Mouse (Mus musculus) lung, postnatal 0 days (tissue): ENCODE data around the gene C130050O18Rik. TPM values are rescaled to one million over a fixed set of nuclear protein-coding genes. Genes with fewer than 3 reads are reported as not detected.

Experiments used
- ATAC-seq: fragments of 200-750 bp; cut with Nextera tagmentation; 2 replicates; pipeline ENCODE4 v1.8.0; 2017; ENCODE audit warnings: moderate library complexity
- DNase-seq: peaks from one replicate; pipeline ENCODE4 v3.0.0-alpha.2; 2016; ENCODE audit warnings: low spot score
- H3K27ac ChIP-seq: fragments of 300-500 bp; sonication (generic); 2 replicates; pipeline ENCODE4 v1.5.1; 2014; ENCODE audit warnings: antibody characterized with exemption, mild to moderate bottlenecking, low read length, mixed read lengths
- H3K27me3 ChIP-seq: fragments of 300-500 bp; sonication (generic); replicated peaks from 2 replicates; pipeline ENCODE4 v1.6.1; 2014; ENCODE audit warnings: low read length, mixed read lengths; ENCODE audit not compliant: insufficient read depth
- H3K36me3 ChIP-seq: fragments of 300-500 bp; sonication (generic); 2 replicates; pipeline ENCODE4 v1.6.1; 2014; ENCODE audit warnings: low read length, mixed read lengths; ENCODE audit not compliant: insufficient read depth
- H3K4me1 ChIP-seq: fragments of 300-500 bp; sonication (generic); 2 replicates; pipeline ENCODE4 v1.6.1; 2014; ENCODE audit warnings: antibody characterized with exemption, low read depth, low read length, mixed read lengths; ENCODE audit not compliant: insufficient read depth
- H3K4me2 ChIP-seq: fragments of 300-500 bp; sonication (generic); replicated peaks from 2 replicates; pipeline ENCODE4 v1.6.1; 2014; ENCODE audit warnings: low read depth, mild to moderate bottlenecking, low read length, moderate library complexity, mixed read lengths
- H3K4me3 ChIP-seq: fragments of 300-500 bp; sonication (generic); 2 replicates; pipeline ENCODE4 v1.5.1; 2014; ENCODE audit warnings: low read depth, low read length
- H3K9ac ChIP-seq: fragments of 300-500 bp; sonication (generic); replicated peaks from 2 replicates; pipeline ENCODE4 v1.6.1; 2014; ENCODE audit warnings: low read depth, mild to moderate bottlenecking
- H3K9me3 ChIP-seq: fragments of 300-500 bp; sonication (generic); 2 replicates; pipeline ENCODE4 v1.6.1; 2016; ENCODE audit warnings: low read length, mixed read lengths
- CTCF ChIP-seq: IDR thresholded peaks from 2 replicates; pipeline ENCODE4 v1.5.1; 2016; ENCODE audit warnings: antibody characterized with exemption, mild to moderate bottlenecking
- EP300 ChIP-seq: IDR thresholded peaks from 2 replicates; pipeline ENCODE4 v1.6.1; 2016; ENCODE audit warnings: antibody characterized with exemption, mild to moderate bottlenecking, control low read depth
- WGBS: fragments of 180-500 bp; shearing (Covaris S2); extraction: QIAGEN DNeasy Blood & Tissue Kit; methylation state at CpG from one replicate; pipeline ENCODE4 v1.1.7; 2014; 5-methylcytosine and 5-hydroxymethylcytosine counted together
- polyA plus RNA-seq: library from polyadenylated mRNA; unstranded; fragments of >200 nt; fragmentation: Nextera tagmentation; extraction: Ambion mirVana; gene quantifications from 2 replicates; pipeline ENCODE4 v1.2.1, GENCODE M21; 2015

Gene C130050O18Rik
- polyA plus RNA-seq, 1 experiment from 2014 or later, result 3.3 TPM

DNA sequence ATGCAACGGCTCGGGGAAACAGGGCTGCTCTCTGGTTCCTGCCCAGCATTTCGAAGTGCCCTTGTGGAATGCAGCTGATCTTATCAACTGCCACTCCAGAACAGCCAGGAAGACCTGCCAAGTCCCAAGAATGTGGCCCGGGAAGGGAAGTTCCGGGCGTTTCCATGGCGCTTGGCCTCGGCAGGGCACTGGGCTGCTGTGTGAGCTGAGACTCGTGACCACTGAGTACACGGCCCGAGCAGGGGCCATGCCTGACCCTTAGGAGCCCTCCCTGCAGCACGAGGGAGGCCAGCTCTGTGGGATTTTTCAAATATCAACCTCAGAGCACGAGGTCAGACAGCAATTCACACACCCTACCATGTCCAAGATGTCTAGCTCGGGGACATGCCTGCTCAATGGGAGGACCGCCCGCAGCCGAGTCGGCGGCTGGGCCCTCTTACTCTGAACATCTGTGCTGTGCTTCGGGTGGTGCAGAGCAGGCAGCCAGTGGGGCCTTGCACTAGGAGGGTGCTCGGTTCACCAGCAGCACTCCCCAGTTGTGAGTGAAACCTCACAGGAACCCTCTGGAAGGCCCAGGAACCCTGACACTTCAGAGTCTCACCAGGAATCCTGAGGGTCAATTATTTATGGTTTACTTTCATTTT lies 26.0 kb upstream of the C130050O18Rik start:
- TF ChIP-seq CTCF, result no peak
- peak; percentile 89 for TF ChIP-seq EP300
- H3K9me3 ChIP-seq, result no peaks in the 10 kb centered on the region
- 7% methylated on average over 21 of the region's 21 CpGs for WGBS

DNA sequence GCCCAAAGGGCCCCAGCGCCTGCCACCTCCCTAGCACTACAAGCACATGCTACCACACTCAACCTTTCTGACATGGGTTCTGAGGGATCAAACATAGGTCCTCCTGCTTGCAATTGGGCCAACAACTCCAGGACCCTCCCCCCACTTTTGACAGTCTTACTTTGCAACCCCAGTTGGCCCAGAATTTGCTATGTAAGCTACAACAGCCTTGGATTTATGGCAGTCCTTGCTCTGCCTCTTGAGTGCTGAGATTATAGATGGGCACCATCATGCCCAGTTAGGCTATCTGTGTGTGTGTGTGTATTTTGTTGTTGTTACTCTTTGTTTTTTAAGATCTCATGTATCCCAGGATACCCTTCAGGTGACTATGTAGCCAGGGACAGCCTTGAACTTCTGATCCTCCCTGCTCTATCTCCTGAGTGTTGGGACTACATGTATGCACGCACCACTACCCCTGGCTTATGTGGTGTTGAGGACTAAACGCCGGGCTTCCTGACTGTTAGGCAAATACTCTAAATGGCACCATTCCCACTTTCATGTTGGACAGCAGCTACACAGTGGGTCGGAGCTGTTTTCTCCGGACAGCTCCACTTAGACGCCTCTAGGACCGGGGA lies 25.2 kb upstream of the C130050O18Rik start:
- 13% methylated on average over 8 of the region's 8 CpGs for WGBS
- Histone ChIP-seq H3K4me2 (peak overlapping the region; percentile 83), H3K9ac (peak overlapping the region; percentile 77), H3K36me3 (no peaks in the 10 kb centered on the region), H3K4me1 (peaks cover 48% of the 10 kb centered on the region), H3K27ac (peak overlapping the region; percentile 97), H3K27me3 (no peaks in the 10 kb centered on the region), H3K9me3 (no peaks in the 10 kb centered on the region), H3K4me3 (peak overlapping the region; percentile 73)
- ATAC-seq (no peak), DNase-seq (no peak)
- TF ChIP-seq EP300 (no peak), CTCF (no peak)

More for the DNA sequence above, 26.0 kb upstream of the C130050O18Rik start:
- DNase-seq (peak; percentile 97), ATAC-seq (peak; percentile 76)
- H3K27ac ChIP-seq, result peak overlapping the region; percentile 97
- H3K36me3 ChIP-seq, result no peaks in the 10 kb centered on the region
- no peaks in the 10 kb centered on the region for H3K27me3 ChIP-seq
- no peak overlapping the region for H3K9ac ChIP-seq
- no peak overlapping the region for H3K4me3 ChIP-seq
- H3K4me1 ChIP-seq, result peaks cover 44% of the 10 kb centered on the region
- H3K4me2 ChIP-seq, result peak overlapping the region; percentile 83

DNA sequence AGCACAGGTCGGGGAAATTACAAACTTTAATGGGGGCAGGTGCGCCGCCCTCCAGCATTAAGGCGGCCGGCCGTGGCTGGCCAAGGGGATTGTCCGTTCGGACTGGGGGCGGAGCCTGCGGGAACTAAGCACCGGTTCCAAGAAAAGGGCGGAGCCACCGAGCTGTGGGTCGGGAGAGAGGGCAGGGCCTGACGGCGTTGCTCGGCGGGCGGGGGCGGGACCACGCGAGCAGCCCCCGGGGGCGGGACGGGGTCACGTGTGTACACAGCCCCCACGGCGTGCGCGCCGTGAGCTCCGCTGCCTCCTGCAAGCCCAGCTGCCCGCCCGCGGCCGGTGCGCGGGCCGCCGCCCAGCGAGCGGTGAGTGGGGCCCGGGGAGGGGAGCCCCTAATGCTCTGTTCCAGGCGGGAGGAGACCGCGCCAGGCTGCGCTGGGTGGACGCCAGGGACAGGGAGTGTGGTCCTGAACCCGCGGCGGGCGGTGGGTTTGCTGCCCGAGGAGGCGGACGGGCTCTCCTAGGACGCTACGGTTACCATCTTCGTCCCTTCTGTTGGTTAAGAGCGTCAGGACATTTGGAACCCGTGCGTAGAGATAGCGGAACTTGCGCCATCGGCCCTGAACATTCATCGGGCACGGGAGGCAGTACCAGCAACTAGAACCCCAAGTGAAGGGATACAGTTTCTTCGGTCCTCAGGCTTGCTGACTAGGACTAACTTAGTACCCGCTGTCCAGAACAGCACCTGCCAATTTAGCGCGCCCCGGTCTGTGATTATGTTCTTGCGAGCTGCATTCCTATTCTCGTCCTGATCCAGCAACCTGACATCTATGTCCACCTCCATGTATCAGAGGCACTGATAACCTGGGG lies 24.5 kb upstream of the C130050O18Rik start:
- Histone ChIP-seq H3K9ac (peak overlapping the region; percentile 77), H3K4me1 (peaks cover 53% of the 10 kb centered on the region), H3K27me3 (no peaks in the 10 kb centered on the region), H3K4me2 (peak overlapping the region; percentile 83), H3K4me3 (peak overlapping the region; percentile 73), H3K36me3 (no peaks in the 10 kb centered on the region), H3K9me3 (no peaks in the 10 kb centered on the region), H3K27ac (peak overlapping the region; percentile 97)
- WGBS, result under 1% methylated on average over 61 of the region's 73 CpGs
- ATAC-seq (peak; percentile 77), DNase-seq (peak; percentile 99)
- TF ChIP-seq CTCF, result 0 out of 2 replicates have a peak, but pooled peaks have one; percentile 2
- TF ChIP-seq EP300, result peak; percentile 71

DNA sequence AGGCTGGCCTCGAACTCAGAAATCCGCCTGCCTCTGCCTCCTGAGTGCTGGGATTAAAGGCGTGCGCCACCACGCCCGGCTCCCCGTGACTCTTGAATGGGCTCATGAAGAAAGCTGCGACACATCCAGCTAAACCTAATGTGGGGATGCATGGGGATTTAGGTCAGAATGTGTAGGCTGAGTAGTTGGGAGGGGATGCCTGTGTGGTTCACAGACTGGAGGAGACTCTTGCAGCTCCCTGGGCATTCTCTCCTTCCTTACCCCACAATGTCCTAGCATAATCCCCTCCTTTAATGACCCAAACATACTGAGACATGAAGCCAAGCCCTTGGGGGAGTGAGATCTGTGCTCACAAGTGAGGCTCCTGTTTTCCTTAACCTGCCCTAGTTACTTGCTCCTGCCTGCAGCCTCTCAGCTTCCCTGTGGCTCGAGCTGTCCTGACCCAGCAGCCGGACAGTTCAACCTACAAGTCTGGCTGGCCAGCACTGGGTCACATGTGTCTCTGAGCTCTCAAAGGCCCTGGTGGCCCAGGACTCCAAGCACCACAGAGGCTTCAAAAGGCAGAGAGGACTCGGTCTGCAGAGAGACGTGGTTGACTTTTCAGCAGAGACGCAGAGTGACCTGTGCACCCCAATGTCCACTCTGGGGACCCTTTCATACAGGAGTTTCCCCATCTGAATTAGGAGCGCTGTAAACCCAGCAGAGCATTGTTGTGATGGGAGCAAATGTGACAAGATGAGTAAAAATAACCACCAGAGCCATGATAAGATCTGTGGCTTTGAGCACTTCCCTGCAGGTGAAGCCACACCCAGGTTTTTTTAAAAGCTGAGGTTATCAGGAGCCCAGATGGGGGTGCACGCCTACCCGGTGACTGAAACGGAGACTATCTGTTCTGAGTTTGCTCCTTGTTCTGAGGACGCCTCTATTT lies 23.2 kb upstream of the C130050O18Rik start:
- no peaks in the 10 kb centered on the region for H3K9me3 ChIP-seq

DNA sequence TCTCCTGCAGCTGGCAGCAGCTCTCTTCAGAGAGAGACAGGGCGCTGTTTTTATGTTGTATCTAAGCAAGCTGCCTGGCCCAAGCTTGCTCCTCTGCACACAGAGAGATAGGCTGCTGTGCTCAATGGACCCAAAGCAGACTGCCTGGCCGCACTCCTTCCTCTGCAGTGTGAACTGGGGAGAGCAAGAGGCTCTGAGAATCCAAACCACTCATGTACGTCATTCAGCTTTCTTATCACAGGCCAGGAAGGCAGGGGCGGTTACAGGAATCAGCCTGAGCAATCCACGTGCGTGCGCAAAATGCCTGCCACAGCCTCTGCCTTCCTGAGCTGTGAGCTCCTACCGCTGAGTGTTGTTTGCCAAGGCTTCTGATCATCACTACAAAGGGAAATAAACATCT lies 22.3 kb upstream of the C130050O18Rik start:
- Histone ChIP-seq H3K4me2 (peak overlapping the region; percentile 83), H3K27ac (peak overlapping the region; percentile 90), H3K9me3 (no peaks in the 10 kb centered on the region), H3K4me3 (no peak overlapping the region), H3K27me3 (no peaks in the 10 kb centered on the region), H3K9ac (peak overlapping the region; percentile 3; the same call in 1 of the 2 replicates), H3K36me3 (no peaks in the 10 kb centered on the region), H3K4me1 (peaks cover 45% of the 10 kb centered on the region)
- WGBS, result 23% methylated on average over 8 of the region's 8 CpGs
- peak; percentile 94 for TF ChIP-seq EP300
- no peak for TF ChIP-seq CTCF
- DNase-seq (peak; percentile 94), ATAC-seq (peak; percentile 48)

More for the DNA sequence above, 23.2 kb upstream of the C130050O18Rik start:
- 0 out of 2 replicates have a peak overlapping the region, but pooled peaks have one; percentile 8 for H3K9ac ChIP-seq
- H3K4me1 ChIP-seq, result peaks cover 51% of the 10 kb centered on the region
- TF ChIP-seq EP300, result no peak
- no peak for TF ChIP-seq CTCF
- H3K4me3 ChIP-seq, result peak overlapping the region; percentile 73
- DNase-seq (peak; percentile 46), ATAC-seq (no peak)
- H3K27me3 ChIP-seq, result no peaks in the 10 kb centered on the region
- H3K27ac ChIP-seq, result peak overlapping the region; percentile 90
- 62% methylated on average over 18 of the region's 18 CpGs for WGBS
- no peaks in the 10 kb centered on the region for H3K36me3 ChIP-seq
- peak overlapping the region; percentile 83 for H3K4me2 ChIP-seq
